Mouse (Mus musculus): ENCODE measurements around the gene Kat6b.
"Not testable (repeated sequence)": the region's sequence is repeated elsewhere in the genome, so short reads cannot be mapped to it uniquely, and the experiment has no call there.

The Kat6b gene

GRCm38 (mm10) chr14:21662465-21663142 is 181.4 kb downstream of the Kat6b start:
- no peak for DNase-seq (ENCODE audit: low spot score in 2 of 2)

- no peak for DNase-seq (ENCODE audit: low spot score in 2 of 2)
Measured at GRCm38 (mm10) chr14:21669218-21669617, 188.0 kb downstream of the Kat6b start.

DNA sequence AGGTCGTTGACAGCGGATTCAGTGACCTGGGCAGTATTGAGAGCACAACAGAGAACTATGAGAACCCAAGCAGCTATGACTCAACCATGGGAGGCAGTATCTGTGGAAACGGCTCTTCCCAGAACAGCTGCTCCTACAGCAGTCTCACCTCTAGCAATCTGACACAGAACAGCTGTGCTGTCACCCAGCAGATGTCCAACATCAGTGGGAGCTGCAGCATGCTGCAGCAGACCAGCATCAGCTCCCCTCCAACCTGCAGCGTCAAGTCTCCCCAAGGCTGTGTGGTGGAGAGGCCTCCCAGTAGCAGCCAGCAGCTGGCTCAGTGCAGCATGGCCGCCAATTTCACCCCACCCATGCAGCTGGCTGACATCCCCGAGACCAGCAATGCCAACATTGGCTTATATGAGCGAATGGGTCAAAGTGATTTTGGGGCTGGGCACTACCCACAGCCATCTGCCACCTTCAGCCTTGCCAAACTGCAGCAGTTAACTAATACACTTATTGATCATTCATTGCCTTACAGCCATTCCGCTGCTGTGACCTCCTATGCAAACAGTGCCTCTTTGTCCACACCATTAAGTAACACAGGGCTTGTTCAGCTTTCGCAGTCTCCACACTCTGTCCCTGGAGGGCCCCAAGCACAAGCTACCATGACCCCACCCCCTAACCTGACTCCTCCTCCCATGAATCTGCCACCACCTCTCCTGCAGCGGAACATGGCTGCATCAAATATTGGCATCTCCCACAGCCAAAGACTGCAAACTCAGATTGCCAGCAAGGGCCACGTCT is 188.6 kb downstream of the Kat6b start:
- DNase-seq (ENCODE audit: low spot score in 2 of 2) = no peak

DNA sequence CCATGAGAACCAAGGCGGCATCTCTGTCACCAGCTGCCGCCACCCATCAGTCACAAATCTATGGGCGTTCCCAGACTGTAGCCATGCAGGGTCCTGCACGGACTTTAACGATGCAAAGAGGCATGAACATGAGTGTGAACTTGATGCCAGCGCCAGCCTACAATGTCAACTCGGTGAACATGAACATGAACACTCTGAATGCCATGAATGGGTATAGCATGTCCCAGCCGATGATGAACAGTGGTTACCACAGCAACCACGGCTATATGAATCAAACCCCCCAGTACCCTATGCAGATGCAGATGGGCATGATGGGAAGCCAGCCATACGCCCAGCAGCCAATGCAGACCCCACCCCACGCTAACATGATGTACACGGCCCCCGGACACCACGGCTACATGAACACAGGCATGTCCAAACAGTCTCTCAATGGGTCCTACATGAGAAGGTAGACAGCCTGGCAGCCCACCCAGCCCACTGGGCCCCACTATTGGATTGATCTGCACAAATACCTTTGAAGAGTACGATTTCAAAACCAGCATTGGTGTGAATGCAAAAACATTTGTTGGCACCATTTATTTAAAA is 189.3 kb downstream of the Kat6b start:
- DNase-seq (ENCODE audit: low spot score in 2 of 2) = not testable (repeated sequence)

DNA sequence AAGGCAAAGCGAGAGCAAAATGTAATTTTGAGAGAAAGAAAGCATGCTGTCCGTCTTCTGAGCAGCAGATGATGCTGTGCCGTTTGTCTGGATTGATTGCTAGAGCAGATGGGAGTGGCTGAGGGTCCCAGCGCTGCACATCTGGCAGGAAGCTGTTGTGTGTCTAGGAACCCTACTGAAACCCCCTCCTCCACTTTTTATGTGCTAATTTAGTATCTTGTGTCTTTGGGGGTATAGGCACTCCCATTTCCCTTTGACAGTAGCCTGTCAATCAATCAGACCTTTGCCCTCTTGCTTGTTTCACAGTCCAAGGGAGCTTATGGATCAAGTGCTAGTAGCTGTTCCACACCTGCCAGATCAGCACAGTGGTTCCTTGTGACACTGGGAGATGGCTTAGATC is 191.9 kb downstream of the Kat6b start:
- no peak for DNase-seq (ENCODE audit: low spot score in 2 of 2)

GRCm38 (mm10) chr14:21674471-21674870 is 193.2 kb downstream of the Kat6b start:
- no peak for DNase-seq (ENCODE audit: low spot score in 2 of 2)

GRCm38 (mm10) chr14:21676223-21676622 is 195.0 kb downstream of the Kat6b start:
- DNase-seq (ENCODE audit: low spot score in 2 of 2) = no peak

DNA sequence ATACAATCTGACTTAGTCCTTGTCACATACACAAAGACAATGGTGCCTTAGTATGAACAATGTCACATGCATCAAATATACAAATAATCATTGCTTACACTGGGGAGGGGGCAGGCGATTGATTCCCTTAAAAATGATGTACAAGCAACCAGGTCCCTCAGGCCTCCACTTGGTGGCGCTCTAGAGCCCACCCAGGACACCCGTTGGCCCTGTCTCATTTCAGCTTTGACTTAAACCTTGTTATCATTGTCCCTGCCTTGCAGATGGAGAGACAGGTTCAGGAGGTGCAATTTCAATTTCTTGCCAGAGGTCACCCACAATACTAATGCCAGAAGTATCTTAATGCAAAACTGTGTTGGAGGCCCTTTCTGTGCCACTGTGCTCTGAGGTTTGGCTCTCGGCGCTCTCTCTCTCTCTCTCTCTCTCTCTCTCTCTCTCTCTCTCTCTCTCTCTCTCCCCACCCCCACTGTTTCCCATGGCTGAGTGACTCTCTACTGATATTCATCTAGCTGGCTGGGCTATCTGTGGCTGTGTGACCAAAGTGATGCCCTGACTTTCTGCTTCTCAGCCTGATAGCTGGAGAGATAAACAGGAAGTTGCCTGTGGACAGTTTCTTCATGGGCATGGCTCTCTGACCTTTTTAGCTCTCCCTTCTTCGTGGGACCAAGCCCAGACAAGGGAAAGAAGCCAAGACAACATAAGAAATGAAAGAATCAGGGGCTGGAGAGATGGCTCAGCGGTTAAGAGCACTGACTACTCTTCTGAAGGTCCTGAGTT is 197.5 kb downstream of the Kat6b start:
- DNase-seq (ENCODE audit: low spot score in 2 of 2) = no peak

- DNase-seq (ENCODE audit: low spot score in 2 of 2) = no peak
Measured at GRCm38 (mm10) chr14:21679631-21680201, 198.5 kb downstream of the Kat6b start.

DNA sequence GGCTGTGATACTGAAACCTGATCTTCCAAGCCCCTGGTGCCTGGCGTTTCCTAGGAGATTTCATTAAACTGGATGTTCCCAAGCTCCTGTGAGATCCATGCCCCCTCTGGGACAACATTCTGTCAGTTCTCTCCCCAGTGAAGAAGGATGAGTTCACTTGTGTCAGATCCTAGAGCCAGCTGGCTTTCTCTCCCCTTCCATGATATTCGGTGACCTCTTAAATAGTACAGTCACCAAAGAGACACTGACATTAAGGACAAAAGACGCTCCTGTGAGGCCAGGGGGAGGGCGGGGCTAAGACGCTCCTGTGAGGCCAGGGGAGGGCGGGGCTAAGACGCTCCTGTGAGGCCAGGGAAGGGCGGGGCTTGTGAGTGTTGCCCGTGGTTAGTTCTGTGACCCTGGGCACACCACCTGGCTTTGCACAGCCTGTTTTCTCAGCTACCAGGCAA is 201.5 kb downstream of the Kat6b start:
- no peak for DNase-seq (ENCODE audit: low spot score in 2 of 2)

DNA sequence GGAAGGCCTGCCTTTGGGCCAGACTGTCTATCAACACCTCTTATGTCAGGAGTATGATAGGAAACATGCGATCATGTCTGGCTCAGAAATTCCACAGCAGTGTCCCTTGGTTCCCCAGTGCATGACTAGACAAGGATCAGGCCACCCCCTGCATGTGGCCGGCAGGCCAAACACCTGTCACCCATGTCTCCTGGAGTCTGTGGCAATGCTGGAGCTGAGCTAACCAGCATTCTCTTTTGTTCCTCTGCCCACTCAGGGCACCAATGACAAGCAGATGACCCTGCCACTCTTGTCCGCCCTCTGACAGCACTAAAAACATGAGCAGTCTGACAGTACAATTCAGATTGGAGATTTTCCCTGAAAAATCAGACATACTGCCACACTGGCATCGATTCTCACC is 202.6 kb downstream of the Kat6b start:
- no peak for DNase-seq (ENCODE audit: low spot score in 2 of 2)

- DNase-seq (ENCODE audit: low spot score in 2 of 2) = no peak
Measured at GRCm38 (mm10) chr14:21685411-21686146, 204.3 kb downstream of the Kat6b start.

- DNase-seq (ENCODE audit: low spot score in 2 of 2) = no peak
Measured at GRCm38 (mm10) chr14:21686376-21687279, 205.4 kb downstream of the Kat6b start.

- no peak for DNase-seq (ENCODE audit: low spot score in 2 of 2)
Measured at GRCm38 (mm10) chr14:21691070-21691469, 209.8 kb downstream of the Kat6b start.

- DNase-seq (ENCODE audit: low spot score in 2 of 2) = no peak
Measured at GRCm38 (mm10) chr14:21695020-21695419, 213.8 kb downstream of the Kat6b start.

- no peak for DNase-seq (ENCODE audit: low spot score in 2 of 2)
Measured at GRCm38 (mm10) chr14:21696186-21696830, 215.1 kb downstream of the Kat6b start.

- DNase-seq (ENCODE audit: low spot score in 2 of 2) = no peak
Measured at GRCm38 (mm10) chr14:21702691-21703090, 221.5 kb downstream of the Kat6b start.

DNA sequence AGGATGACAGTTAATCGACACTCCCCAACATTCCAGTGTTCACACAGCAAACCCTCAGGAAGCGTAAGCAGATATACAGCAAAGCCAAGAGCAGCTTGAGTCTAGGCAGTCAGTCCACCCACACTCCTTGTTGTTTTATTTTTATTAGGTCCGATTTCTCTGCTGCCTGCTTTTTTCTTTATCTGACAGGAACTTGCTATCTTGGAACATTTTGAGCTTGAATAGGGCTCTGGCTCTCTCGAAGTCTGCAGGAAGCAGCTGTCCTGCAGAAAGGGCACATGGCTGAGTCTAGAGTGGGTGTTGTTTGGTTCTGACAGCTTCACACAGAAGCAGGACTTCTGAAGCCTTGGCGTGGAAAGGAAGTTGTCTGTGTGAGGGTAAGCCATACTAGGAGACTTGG is 222.0 kb downstream of the Kat6b start:
- DNase-seq (ENCODE audit: low spot score in 2 of 2) = no peak

- DNase-seq (ENCODE audit: low spot score in 2 of 2) = no peak
Measured at GRCm38 (mm10) chr14:21705462-21705861, 224.2 kb downstream of the Kat6b start.
